Mouse (Mus musculus) common myeloid progenitor, adult 5-6 weeks (primary cell): ENCODE results near the gene Rab31. TPM values are rescaled to one million over a fixed set of nuclear protein-coding genes. Genes with fewer than 3 reads are reported as not detected.
A peak's percentile ranks its signal among the peaks of the same experiment; 100 is the strongest.

Experiments used
- ATAC-seq: replicated peaks from 2 replicates; pipeline ENCODE4 v1.8.0; 2016; ENCODE audit warnings: low read depth, mild to moderate bottlenecking, moderate TSS enrichment, inconsistent platforms; ENCODE audit not compliant: poor library complexity, severe bottlenecking
- total RNA-seq: library from RNA; stranded (forward); fragments of 200-1000, 187-1606 nt; gene quantifications from 2 replicates; pipeline ENCODE4 v1.2.3, GENCODE M21; 2017

Rab31 gene
- total RNA-seq = 45.9 and 56.4 TPM in 2 replicates

- peak; percentile 14 for ATAC-seq
Observed at GRCm38 (mm10) chr17:65771951-65772934, at the start of gene Rab31. TSS of gene Rab31 (minus strand) at chr17:65772752.

- ATAC-seq = no peak
Observed at GRCm38 (mm10) chr17:65820197-65820596, 47.6 kb upstream of the Rab31 start.

- ATAC-seq = no peak
Observed at GRCm38 (mm10) chr17:65813763-65814162, 41.2 kb upstream of the Rab31 start.

GRCm38 (mm10) chr17:65811032-65811431, 38.5 kb upstream of the Rab31 start:
- ATAC-seq = no peak

DNA sequence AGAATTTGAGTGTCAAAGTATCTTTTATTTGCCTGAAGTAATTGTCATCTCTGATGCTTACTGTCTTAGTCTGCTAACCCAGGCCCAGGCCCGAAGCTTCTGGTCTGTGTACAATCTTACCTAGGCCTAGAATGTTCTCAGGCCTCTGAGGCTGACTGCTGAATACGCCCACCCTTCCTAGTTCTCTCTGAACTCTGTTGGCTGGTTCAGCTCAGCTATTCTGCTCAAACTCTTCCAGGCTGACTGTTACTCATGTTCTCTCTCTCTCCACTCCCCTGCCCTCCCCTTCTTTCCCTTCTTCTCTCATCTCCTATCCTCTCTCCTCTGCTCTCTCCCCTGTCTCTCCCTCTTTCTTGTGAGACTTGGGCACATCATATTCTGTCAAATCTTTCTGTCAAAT, 33.9 kb upstream of the Rab31 start:
- ATAC-seq = no peak

GRCm38 (mm10) chr17:65805966-65806365, 33.4 kb upstream of the Rab31 start:
- ATAC-seq = no peak

DNA sequence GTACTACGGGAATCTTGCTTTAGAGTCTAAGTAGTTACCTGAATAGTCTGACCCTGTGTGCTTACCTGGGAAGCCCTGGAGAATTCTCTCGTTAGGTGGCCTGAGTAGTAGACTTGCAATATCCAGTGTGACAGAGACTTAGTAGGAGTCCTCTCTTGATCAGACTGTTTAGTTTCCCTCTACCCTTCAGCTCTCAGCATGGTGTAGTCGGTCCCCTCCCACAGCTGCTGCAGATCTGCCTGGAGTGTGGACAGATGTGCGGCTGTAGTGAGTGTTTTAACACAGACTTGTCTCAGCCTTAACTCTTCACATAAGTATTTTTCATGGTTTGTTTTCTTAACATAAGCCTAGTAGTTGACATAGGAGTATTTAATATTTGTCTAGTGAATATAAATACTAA, 29.5 kb upstream of the Rab31 start:
- ATAC-seq = no peak

DNA sequence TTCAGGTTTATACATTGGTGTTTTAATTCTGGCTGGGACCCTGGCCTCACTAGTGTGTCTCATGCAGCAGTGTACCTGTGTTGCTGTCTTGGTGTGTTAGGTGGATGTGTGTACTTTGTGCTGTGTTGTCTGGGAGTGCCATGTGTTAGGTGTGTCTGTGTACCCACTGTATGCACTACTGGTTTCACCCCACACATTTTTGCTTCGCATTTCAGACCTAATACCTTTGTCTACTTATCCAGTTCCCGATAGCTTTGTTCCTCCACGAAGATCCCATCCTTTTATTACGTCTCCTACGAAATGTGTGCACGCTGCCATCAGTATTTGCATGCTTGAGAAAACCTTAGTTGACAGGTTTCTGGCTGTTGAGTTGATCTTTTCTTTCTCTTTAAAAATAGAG, 27.9 kb upstream of the Rab31 start:
- ATAC-seq = no peak

DNA sequence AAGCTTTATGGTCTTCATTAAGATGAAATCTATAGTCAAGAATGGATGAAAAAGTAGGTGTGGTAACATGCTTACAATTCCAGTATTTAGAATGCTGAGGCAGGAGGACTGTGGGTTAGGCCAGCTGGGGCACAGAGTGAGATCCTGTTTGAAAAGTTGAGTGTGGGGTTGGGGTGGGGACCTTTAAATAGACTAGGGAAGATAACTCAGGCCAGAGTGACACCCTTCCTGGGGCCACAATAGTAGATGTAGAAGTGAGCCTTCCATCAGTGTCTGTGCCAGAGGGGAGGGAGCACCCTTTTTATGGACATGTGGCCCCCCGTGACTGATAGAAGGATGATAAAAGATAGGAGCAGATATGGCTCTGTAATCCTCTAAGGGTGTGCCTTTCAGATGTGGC, 26.8 kb upstream of the Rab31 start:
- ATAC-seq = no peak

- ATAC-seq = no peak
Observed at GRCm38 (mm10) chr17:65798446-65798845, 25.9 kb upstream of the Rab31 start.

GRCm38 (mm10) chr17:65796056-65796455, 23.5 kb upstream of the Rab31 start:
- no peak for ATAC-seq

- ATAC-seq = no peak
Observed at GRCm38 (mm10) chr17:65794096-65794850, 21.7 kb upstream of the Rab31 start.

DNA sequence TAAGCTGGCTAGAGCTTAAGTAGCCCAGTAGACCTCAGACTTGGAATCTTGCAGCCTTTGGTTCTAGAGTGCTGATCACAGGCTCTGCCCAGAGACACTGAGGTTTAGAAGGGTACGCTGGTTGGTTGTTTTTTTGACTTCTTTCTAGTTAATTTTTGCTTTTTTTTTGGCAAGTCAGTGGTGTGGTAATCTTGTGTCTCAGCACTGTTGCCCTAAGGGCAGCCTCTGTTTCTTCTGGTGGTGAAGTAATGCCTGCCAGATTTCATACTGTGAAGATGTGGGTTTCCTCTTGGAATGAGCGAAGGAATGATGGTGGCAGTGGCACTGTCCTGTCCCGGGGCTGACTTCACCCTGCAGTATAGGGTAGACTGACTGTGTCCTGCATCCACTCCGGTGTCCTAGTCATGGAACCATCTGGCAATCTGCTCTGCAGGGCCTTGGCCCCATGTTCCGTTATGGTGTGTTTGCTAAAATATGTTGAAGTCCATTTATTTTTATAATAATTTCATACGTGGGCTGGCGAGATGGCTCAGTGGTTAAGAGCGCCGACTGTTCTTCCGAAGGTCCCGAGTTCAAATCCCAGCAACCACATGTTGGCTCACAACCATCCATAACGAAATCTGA, 20.9 kb upstream of the Rab31 start:
- no peak for ATAC-seq

DNA sequence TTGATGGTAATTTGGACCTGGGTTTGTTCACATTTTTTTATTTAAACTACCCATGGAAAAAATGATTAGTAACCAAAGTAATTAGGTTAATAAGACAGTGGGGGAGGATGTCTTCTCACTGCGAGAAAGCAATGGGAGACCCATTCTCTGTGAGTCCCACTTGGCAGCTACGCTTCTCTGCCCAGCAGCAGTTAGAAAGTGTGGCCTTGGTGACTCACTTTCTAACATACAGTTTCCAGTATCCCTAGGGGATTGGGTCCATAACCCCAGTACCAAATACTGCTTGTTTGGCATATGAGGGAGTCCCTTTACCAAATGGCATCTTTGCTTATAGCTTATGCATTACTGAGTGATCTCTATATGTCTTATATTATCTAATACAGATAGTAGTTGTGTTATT, 18.6 kb upstream of the Rab31 start:
- ATAC-seq = no peak

GRCm38 (mm10) chr17:65789576-65789975, 17.0 kb upstream of the Rab31 start:
- ATAC-seq = no peak

- ATAC-seq = no peak
Observed at GRCm38 (mm10) chr17:65788542-65789291, 16.2 kb upstream of the Rab31 start.

DNA sequence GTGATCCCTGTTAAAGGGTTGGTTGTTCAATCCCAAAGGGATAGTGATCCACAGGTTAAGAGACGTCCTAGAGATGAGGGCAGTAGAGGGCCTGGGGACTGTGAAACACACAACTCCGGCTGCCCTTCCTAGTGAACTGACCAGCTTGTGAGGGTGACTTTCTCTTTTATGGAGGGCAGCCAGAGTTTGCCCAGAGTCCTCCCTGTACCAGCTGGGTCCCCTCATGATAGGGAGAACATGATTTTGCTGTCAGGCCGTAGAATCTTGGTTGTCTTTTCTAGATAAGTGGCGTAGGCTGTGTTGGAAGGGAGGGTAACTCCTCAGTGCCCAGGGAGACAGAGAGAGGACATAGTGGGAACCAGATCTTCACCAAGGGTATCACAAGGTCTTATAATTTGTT, 14.7 kb upstream of the Rab31 start:
- no peak for ATAC-seq

- peak; percentile 55 for ATAC-seq
Observed at GRCm38 (mm10) chr17:65786225-65786624, 13.7 kb upstream of the Rab31 start.

DNA sequence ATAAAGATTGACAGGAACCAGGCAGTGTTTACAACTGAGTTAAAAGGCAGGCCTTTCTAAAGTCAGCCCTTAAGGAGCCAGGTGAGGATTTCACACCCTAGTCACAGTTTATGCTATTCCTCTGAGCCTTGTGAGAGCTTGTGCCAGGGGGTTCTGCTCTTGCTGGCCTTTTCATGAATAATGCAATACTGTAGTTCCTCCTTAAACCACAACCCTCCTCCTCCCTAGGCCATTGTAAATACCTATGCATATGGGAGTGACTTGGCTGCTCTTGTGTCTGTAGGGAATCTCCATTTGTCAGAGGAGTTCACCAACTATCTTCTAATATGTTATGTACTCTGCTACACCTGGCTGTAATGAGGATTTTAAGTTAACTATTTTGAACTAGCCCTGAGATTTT, 13.2 kb upstream of the Rab31 start:
- no peak for ATAC-seq

DNA sequence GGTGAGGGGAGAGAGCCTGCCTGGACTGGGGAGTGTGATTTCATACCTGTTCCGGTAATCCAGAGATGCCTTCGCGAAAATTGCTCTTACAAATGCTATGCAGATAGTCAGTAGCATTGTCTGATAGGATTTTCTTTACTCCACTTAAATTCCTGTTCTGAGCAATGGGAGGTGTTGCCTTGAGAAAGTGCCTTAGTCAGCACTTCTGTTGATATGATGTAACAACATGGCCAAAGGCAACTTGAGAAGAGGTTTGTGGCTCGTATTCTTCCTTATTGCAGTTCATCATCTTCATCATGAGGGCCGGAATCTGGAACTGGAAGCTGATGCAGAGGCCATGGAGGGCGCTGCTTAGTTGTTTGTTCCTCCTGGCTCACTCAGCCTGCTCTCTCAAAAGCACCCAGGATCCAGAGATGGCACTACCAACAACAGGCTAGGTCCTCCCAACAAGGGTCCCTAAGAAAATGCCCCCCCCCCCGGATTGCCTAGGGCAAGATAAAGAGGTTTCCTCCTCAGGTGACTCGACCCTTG, 12.1 kb upstream of the Rab31 start:
- no peak for ATAC-seq
